Mouse (Mus musculus): ENCODE measurements around the gene a. TPM values are rescaled to one million over a fixed set of nuclear protein-coding genes. Genes with fewer than 3 reads are reported as not detected.
"Not testable (repeated sequence)": the region's sequence is repeated elsewhere in the genome, so short reads cannot be mapped to it uniquely, and the experiment has no call there.

The a gene
- polyA plus RNA-seq, 1 experiment from 2014 or later = 5.3 TPM

DNA sequence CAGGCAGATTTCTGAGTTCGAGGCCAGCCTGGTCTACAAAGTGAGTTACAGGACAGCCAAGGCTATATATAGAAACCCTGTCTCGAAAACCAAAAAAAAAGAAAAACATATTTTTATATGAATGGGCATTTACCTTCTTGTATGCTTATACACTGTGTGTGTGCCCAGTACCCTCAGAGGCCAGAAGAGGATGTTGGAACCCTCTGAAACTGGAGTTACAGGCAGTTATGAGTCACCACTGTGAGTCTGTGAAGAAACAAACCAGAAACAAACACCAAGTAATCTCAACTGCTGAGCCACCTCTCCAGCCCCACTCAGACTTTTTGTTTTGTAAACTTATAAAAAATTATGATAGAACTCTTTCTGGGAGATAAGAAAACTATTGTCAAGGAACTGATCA lies 255.6 kb downstream of the a start:
- Histone ChIP-seq H3K4me3 (ENCODE audit: low read depth, low read length) (no peak overlapping the region), H3K27me3 (replicated peaks; ENCODE audit: control insufficient read depth, insufficient read depth, low read length) (no peaks in the 10 kb centered on the region), H3K9ac (ENCODE audit: low read depth, low read length) (no peak overlapping the region), H3K4me2 (ENCODE audit: low read depth, low read length) (no peak overlapping the region), H3K4me1 (ENCODE audit: control insufficient read depth, insufficient read depth, low read length) (peaks cover 17% of the 10 kb centered on the region), H3K36me3 (ENCODE audit: control insufficient read depth, insufficient read depth, low read length) (no peaks in the 10 kb centered on the region), H3K9me3 (ENCODE audit: control insufficient read depth, low read length) (no peaks in the 10 kb centered on the region), H3K27ac (replicated peaks; ENCODE audit: low read depth, low read length) (no peak overlapping the region)
- 84% methylated on average over 2 of the region's 2 CpGs for WGBS
- ATAC-seq (ENCODE audit: low read depth) (no peak), DNase-seq (ENCODE audit: low spot score) (no peak)

DNA sequence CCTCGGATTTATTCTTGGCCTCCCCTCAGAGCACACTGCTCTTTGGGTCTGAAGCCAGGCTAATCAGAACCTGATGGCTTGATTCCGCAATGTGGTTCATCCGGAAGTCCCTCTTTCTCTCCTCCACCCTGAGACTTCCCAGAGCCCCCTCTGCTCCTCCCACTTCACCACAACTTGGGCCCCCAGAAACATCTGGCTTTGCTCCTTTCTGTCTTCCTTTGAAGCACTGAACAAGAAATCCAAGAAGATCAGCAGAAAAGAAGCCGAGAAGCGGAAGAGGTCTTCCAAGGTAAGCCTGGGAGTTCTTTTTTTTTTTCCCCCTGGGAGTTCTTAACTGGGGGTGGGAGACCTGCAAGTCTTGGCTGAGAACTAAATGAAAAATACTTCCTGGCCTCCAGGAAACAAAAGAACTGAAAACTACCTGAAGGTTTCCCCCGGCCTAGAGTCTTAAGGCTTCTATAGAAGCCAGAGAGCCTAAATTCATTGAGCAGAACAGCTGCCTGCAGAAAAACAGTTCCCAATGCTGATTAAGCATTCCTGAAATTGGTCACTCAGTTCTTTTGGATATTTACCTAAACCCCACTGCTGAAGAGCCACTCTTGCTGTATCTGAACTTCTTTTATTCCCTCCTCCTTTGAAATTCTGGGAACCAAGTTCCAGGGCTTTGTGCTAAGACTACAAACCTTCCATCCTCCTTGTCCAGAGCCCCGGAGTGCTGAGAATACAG lies 256.4 kb downstream of the a start:
- ATAC-seq (ENCODE audit: low read depth) = no peak
- peak overlapping the region; percentile 79 for H3K27ac ChIP-seq (replicated peaks; ENCODE audit: low read depth, low read length)
- H3K4me2 ChIP-seq (ENCODE audit: low read depth, low read length) = peak overlapping the region; percentile 34
- H3K9ac ChIP-seq (ENCODE audit: low read depth, low read length) = peak overlapping the region; percentile 49
- WGBS = 26% methylated on average over 7 of the region's 7 CpGs
- peaks cover 19% of the 10 kb centered on the region for H3K4me1 ChIP-seq (ENCODE audit: control insufficient read depth, insufficient read depth, low read length)
- H3K9me3 ChIP-seq (ENCODE audit: control insufficient read depth, low read length) = no peaks in the 10 kb centered on the region
- DNase-seq (ENCODE audit: low spot score) = peak; percentile 83
- no peaks in the 10 kb centered on the region for H3K36me3 ChIP-seq (ENCODE audit: control insufficient read depth, insufficient read depth, low read length)
- H3K27me3 ChIP-seq (replicated peaks; ENCODE audit: control insufficient read depth, insufficient read depth, low read length) = no peaks in the 10 kb centered on the region
- peak overlapping the region; percentile 20 for H3K4me3 ChIP-seq (ENCODE audit: low read depth, low read length)

DNA sequence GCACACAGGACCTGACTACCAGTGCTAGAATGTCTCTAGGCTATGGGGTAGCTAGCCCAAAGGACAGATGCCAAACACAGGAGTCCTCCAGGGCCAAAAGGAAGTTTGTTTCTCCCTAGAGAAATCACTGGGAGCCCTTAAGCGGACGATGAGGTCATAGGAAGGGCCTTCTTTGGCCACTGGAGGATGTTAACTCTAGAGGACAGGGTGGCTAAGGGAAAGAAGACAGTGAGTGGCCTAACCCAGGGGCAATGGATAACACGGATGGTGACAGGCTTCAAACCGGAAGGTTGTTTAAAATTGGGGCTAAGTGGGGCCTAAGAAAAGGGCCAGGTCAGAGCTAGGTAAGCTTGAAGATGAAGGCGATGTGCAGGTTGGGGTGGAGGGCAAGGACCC lies 258.9 kb downstream of the a start:
- ATAC-seq (ENCODE audit: low read depth) = peak; percentile 23; the same call in 1 of the 2 replicates

DNA sequence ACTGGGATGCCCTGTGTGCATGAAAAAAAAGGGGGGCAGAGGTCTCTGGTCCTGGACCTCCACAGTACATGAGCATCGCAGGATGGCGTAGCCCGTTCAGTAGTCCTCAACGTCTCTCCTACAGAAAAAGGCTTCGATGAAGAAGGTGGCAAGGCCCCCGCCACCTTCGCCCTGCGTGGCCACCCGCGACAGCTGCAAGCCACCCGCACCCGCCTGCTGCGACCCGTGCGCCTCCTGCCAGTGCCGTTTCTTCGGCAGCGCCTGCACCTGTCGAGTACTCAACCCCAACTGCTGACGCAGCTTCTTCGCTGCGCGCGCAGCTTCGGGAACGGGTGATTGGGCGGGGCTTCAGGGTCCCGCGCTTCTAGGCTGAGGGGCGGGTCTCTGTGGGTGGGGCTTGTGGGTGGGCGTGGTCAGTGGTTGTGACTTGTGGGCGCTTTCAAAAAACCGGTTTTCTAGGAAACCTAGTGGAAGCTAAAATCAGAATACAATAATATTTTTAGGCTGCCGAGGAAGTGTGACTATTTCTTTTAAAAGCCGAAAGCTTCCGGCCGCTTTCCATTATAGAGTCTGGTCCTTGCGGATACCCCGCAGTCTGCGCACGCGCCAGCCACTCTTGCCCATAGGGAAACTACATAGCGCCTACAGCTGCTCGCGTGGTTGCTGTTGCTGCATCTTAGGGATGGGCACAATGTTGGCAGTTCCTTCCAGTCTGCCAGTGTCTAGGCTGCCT lies 259.5 kb downstream of the a start:
- peak overlapping the region; percentile 76 for H3K27ac ChIP-seq (replicated peaks; ENCODE audit: low read depth, low read length)
- peak; percentile 95 for ATAC-seq (ENCODE audit: low read depth)
- no peaks in the 10 kb centered on the region for H3K9me3 ChIP-seq (ENCODE audit: control insufficient read depth, low read length)
- no peaks in the 10 kb centered on the region for H3K36me3 ChIP-seq (ENCODE audit: control insufficient read depth, insufficient read depth, low read length)
- peak overlapping the region; percentile 90 for H3K4me2 ChIP-seq (ENCODE audit: low read depth, low read length)
- peak; percentile 97 for DNase-seq (ENCODE audit: low spot score)
- H3K27me3 ChIP-seq (replicated peaks; ENCODE audit: control insufficient read depth, insufficient read depth, low read length) = no peaks in the 10 kb centered on the region
- 1% methylated on average over 30 of the region's 45 CpGs for WGBS
- H3K4me1 ChIP-seq (ENCODE audit: control insufficient read depth, insufficient read depth, low read length) = peaks cover 19% of the 10 kb centered on the region
- peak overlapping the region; percentile 69 for H3K9ac ChIP-seq (ENCODE audit: low read depth, low read length)
- H3K4me3 ChIP-seq (ENCODE audit: low read depth, low read length) = peak overlapping the region; percentile 57

More for the DNA sequence above, 258.9 kb downstream of the a start:
- no peak for DNase-seq (ENCODE audit: low spot score)
- Histone ChIP-seq H3K4me2 (ENCODE audit: low read depth, low read length) (peak overlapping the region; percentile 90), H3K36me3 (ENCODE audit: control insufficient read depth, insufficient read depth, low read length) (no peaks in the 10 kb centered on the region), H3K27ac (replicated peaks; ENCODE audit: low read depth, low read length) (peak overlapping the region; percentile 76), H3K4me1 (ENCODE audit: control insufficient read depth, insufficient read depth, low read length) (peaks cover 19% of the 10 kb centered on the region), H3K9ac (ENCODE audit: low read depth, low read length) (peak overlapping the region; percentile 69), H3K27me3 (replicated peaks; ENCODE audit: control insufficient read depth, insufficient read depth, low read length) (no peaks in the 10 kb centered on the region), H3K4me3 (ENCODE audit: low read depth, low read length) (peak overlapping the region; percentile 57), H3K9me3 (ENCODE audit: control insufficient read depth, low read length) (no peaks in the 10 kb centered on the region)
- WGBS = 18% methylated on average over 5 of the region's 5 CpGs

DNA sequence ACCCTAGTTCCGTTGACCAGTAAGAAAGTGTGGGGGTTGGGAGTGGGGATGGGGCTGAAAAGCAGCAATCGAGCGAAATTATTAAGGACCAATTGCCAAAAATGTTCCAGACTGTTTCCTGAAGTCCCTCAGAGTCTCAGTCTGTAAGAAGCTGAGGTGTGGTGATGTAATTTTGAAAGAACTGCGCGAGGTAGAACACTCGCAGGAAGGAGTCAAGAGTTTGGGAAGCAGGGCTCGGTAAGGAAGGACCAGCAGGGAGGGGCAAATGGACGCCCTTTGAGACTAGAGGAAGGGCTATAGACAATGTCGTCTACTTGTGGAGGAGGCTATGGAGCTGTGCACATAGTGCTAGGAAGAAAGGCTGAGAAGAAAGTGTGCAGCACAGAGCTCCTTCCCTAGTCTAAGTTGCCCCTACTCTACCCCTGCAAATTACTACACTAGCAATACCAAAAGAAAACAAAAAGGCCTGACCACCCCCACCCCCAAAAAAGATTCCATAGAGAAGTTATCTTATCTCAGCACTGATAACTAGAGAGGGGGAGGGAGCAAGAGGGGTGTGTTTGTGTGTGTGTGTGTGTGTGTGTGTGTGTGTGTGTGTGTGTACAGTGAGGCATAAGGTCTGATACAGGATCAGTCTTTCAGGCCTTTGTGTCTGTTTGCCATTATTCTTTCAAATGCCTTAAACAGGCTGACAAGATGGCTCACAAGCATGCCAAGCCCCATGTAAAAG lies 260.6 kb downstream of the a start:
- Histone ChIP-seq H3K27ac (replicated peaks; ENCODE audit: low read depth, low read length) (peak overlapping the region; percentile 74), H3K27me3 (replicated peaks; ENCODE audit: control insufficient read depth, insufficient read depth, low read length) (no peaks in the 10 kb centered on the region), H3K9me3 (ENCODE audit: control insufficient read depth, low read length) (no peaks in the 10 kb centered on the region), H3K4me1 (ENCODE audit: control insufficient read depth, insufficient read depth, low read length) (peaks cover 19% of the 10 kb centered on the region), H3K9ac (ENCODE audit: low read depth, low read length) (peak overlapping the region; percentile 57), H3K4me2 (ENCODE audit: low read depth, low read length) (peak overlapping the region; percentile 90), H3K36me3 (ENCODE audit: control insufficient read depth, insufficient read depth, low read length) (no peaks in the 10 kb centered on the region), H3K4me3 (ENCODE audit: low read depth, low read length) (peak overlapping the region; percentile 57)
- DNase-seq (ENCODE audit: low spot score) (no peak), ATAC-seq (ENCODE audit: low read depth) (no peak)
- WGBS = 22% methylated on average over 9 of the region's 9 CpGs

DNA sequence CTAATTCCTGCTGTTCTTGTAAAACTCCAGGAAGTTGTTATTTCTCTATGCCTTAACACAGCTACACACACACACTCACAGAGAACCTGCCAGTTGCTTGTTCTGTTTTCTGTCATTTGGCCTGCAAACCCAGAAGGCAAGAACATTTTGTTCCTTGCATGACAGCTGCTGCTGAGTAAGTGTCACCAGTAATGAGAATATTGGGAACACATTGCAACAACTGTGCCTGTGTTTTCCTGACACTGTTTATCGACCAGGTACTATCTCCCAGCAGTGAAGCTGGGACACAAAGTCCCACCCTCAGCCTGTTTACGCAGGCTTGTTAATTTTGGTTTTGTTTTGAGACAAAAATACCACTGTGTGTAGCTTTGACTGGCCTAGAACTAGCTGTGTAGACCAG lies 261.5 kb downstream of the a start:
- no peak for ATAC-seq (ENCODE audit: low read depth)
- H3K27ac ChIP-seq (replicated peaks; ENCODE audit: low read depth, low read length) = no peak overlapping the region
- 73% methylated on average over 2 of the region's 2 CpGs for WGBS

DNA sequence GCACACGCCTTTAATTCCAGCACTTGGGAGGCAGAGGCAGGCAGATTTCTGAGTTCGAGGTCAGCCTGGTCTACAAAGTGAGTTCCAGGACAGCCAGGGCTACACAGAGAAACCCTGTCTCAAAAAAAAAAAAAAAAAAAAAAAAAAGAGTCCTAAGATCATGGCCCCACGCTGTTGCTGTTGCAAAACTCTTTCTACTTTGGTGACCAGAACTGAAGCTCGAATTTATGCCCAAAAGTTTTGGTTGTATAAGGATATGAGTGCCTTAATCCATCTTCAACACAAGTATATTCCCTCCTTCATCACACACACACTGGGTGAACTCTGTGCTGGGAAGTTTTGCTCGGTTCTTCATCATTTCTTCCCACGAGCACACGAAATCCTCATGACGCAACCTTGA lies 262.3 kb downstream of the a start:
- not testable (repeated sequence) for H3K4me3 ChIP-seq (ENCODE audit: low read depth, low read length); H3K27ac ChIP-seq (replicated peaks; ENCODE audit: low read depth, low read length); H3K4me2 ChIP-seq (ENCODE audit: low read depth, low read length); H3K27me3 ChIP-seq (replicated peaks; ENCODE audit: control insufficient read depth, insufficient read depth, low read length); H3K36me3 ChIP-seq (ENCODE audit: control insufficient read depth, insufficient read depth, low read length); ATAC-seq (ENCODE audit: low read depth); DNase-seq (ENCODE audit: low spot score); H3K9me3 ChIP-seq (ENCODE audit: control insufficient read depth, low read length); H3K9ac ChIP-seq (ENCODE audit: low read depth, low read length)
- 91% methylated on average over 8 of the region's 8 CpGs for WGBS
- peaks cover 14% of the 10 kb centered on the region; the same call in 1 of the 2 replicates for H3K4me1 ChIP-seq (ENCODE audit: control insufficient read depth, insufficient read depth, low read length)

More for the DNA sequence above, 261.5 kb downstream of the a start:
- Histone ChIP-seq H3K4me2 (ENCODE audit: low read depth, low read length) (no peak overlapping the region), H3K4me1 (ENCODE audit: control insufficient read depth, insufficient read depth, low read length) (peaks cover 14% of the 10 kb centered on the region), H3K4me3 (ENCODE audit: low read depth, low read length) (no peak overlapping the region), H3K9ac (ENCODE audit: low read depth, low read length) (no peak overlapping the region), H3K27me3 (replicated peaks; ENCODE audit: control insufficient read depth, insufficient read depth, low read length) (no peaks in the 10 kb centered on the region), H3K36me3 (ENCODE audit: control insufficient read depth, insufficient read depth, low read length) (no peaks in the 10 kb centered on the region), H3K9me3 (ENCODE audit: control insufficient read depth, low read length) (no peaks in the 10 kb centered on the region)
- DNase-seq (ENCODE audit: low spot score) = no peak

DNA sequence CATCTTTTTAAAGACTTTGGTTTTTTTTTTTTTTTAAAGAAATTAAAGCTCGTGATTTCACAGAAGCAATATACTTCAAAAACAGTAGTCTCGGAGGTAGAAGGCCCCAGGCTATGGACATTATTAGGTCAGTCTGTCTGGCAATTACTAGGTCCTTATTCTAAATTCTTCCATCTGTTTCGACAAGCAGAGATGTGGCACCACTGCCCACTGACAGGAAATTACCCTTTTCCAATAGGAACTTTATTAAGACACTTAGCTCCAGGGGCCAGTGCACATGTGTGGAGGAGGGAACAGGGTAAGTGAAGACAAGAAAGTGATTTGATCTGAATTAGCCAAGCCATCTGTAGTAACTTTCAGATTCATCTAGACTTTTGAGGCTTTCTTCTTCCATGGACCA lies 263.5 kb downstream of the a start:
- Histone ChIP-seq H3K4me3 (ENCODE audit: low read depth, low read length) (no peak overlapping the region), H3K9me3 (ENCODE audit: control insufficient read depth, low read length) (no peaks in the 10 kb centered on the region), H3K4me1 (ENCODE audit: control insufficient read depth, insufficient read depth, low read length) (peaks cover 14% of the 10 kb centered on the region; the same call in 1 of the 2 replicates), H3K27me3 (replicated peaks; ENCODE audit: control insufficient read depth, insufficient read depth, low read length) (no peaks in the 10 kb centered on the region), H3K9ac (ENCODE audit: low read depth, low read length) (no peak overlapping the region), H3K27ac (replicated peaks; ENCODE audit: low read depth, low read length) (no peak overlapping the region), H3K4me2 (ENCODE audit: low read depth, low read length) (no peak overlapping the region), H3K36me3 (ENCODE audit: control insufficient read depth, insufficient read depth, low read length) (peaks cover 8% of the 10 kb centered on the region)
- DNase-seq (ENCODE audit: low spot score) (no peak), ATAC-seq (ENCODE audit: low read depth) (no peak)
- 41% methylated on average over 3 of the region's 3 CpGs for WGBS
